Mouse (Mus musculus) limb, embryonic 14.5 days (tissue): ENCODE measurements around the gene Olfr71. TPM values are rescaled to one million over a fixed set of nuclear protein-coding genes. Genes with fewer than 3 reads are reported as not detected.

Source experiments
- ATAC-seq: fragments of 200-750 bp; cut with Nextera tagmentation; 2 replicates; pipeline ENCODE4 v1.8.0; 2017; ENCODE audit warnings: low read depth, moderate number of reproducible peaks, moderate TSS enrichment; ENCODE audit not compliant: low FRiP score
- DNase-seq: peaks from one replicate; pipeline ENCODE4 v3.0.0-alpha.2; 2015; ENCODE audit warnings: low spot score
- H3K27ac ChIP-seq: fragments of 300-500 bp; sonication (generic); replicated peaks from 2 replicates; pipeline ENCODE4 v1.5.1; 2014; ENCODE audit warnings: low read depth, mild to moderate bottlenecking, low read length, moderate library complexity, mixed read lengths
- H3K27me3 ChIP-seq: fragments of 300-500 bp; sonication (generic); 2 replicates; pipeline ENCODE4 v1.6.1; 2014; ENCODE audit warnings: low read length, mixed read lengths; ENCODE audit not compliant: control insufficient read depth, insufficient read depth
- H3K36me3 ChIP-seq: fragments of 300-500 bp; sonication (generic); 2 replicates; pipeline ENCODE4 v1.6.1; 2014; ENCODE audit warnings: mild to moderate bottlenecking, low read length, moderate library complexity, mixed read lengths; ENCODE audit not compliant: control insufficient read depth, insufficient read depth
- H3K4me1 ChIP-seq: fragments of 300-500 bp; sonication (generic); 2 replicates; pipeline ENCODE4 v1.6.1; 2014; ENCODE audit warnings: antibody characterized with exemption, low read length, mixed read lengths; ENCODE audit not compliant: control insufficient read depth, insufficient read depth
- H3K4me2 ChIP-seq: fragments of 300-500 bp; sonication (generic); replicated peaks from 2 replicates; pipeline ENCODE4 v1.6.1; 2014; ENCODE audit warnings: low read depth, mild to moderate bottlenecking, low read length, moderate library complexity; ENCODE audit not compliant: severe bottlenecking
- H3K4me3 ChIP-seq: fragments of 300-500 bp; sonication (generic); replicated peaks from 2 replicates; pipeline ENCODE4 v1.5.1; 2014; ENCODE audit warnings: low read length
- H3K9ac ChIP-seq: fragments of 300-500 bp; sonication (generic); 2 replicates; pipeline ENCODE4 v1.6.1; 2014; ENCODE audit warnings: mild to moderate bottlenecking, low read depth, low read length, moderate library complexity; ENCODE audit not compliant: severe bottlenecking
- H3K9me3 ChIP-seq: fragments of 300-500 bp; sonication (generic); 2 replicates; pipeline ENCODE4 v1.6.1; 2016; ENCODE audit warnings: low read length; ENCODE audit not compliant: control insufficient read depth
- POLR2A ChIP-seq: fragments of 200-500 bp; IDR thresholded peaks from 2 replicates; pipeline ENCODE4 v1.8.0; 2012; ENCODE audit warnings: inconsistent platforms, mild to moderate bottlenecking, moderate library complexity, borderline replicate concordance; ENCODE audit not compliant: insufficient read depth, insufficient read length; ENCODE audit errors: extremely low read depth
- WGBS: fragments of 180-500 bp; shearing (Covaris S2); extraction: QIAGEN DNeasy Blood & Tissue Kit; methylation state at CpG from one replicate; pipeline ENCODE4 v1.1.7; 2014; 5-methylcytosine and 5-hydroxymethylcytosine counted together
- polyA plus RNA-seq, 2 experiments: library from polyadenylated mRNA; depleted of rRNA in 1 of 2; stranded (reverse) in 1 of 2; unstranded in 1 of 2; fragments of >200 nt; fragmentation: Nextera tagmentation in 1 of 2; extraction: Ambion mirVana in 1 of 2; gene quantifications; 2 replicates each; pipeline versions ENCODE4 v1.2.1 to v1.2.3; 2012 to 2014

Olfr71 gene
- polyA plus RNA-seq, 2 experiments: not detected

GRCm38 (mm10) chr4:43655656-43656338, 54.3 kb downstream of the Olfr71 start:
- Histone ChIP-seq H3K4me3 (peak overlapping the region; percentile 80), H3K36me3 (0 out of 2 replicates have a peak, but pooled peaks cover 2% of the 10 kb centered on the region), H3K4me2 (peak overlapping the region; percentile 76), H3K9me3 (no peaks in the 10 kb centered on the region), H3K27me3 (no peaks in the 10 kb centered on the region), H3K27ac (peak overlapping the region; percentile 84), H3K9ac (peak overlapping the region; percentile 79), H3K4me1 (peaks cover 5% of the 10 kb centered on the region; the same call in 1 of the 2 replicates)
- WGBS: 7% methylated on average over 26 of the region's 34 CpGs
- ATAC-seq (peak; percentile 25), DNase-seq (peak; percentile 14)
- TF ChIP-seq POLR2A: no peak

Other genes starting within 250 kb of the Olfr71 start
- gene Sit1, start 226.5 kb downstream of the Olfr71 start, polyA plus RNA-seq (2012; rRNA removed): not detected in 2 replicates
- not detected in 2 replicates for gene Sit1, start 226.5 kb downstream of the Olfr71 start, polyA plus RNA-seq (2014; fragmentation: Nextera tagmentation; extraction: Ambion mirVana)
- 118 and 175 TPM in 2 replicates for gene Ccdc107, start 217.4 kb downstream of the Olfr71 start, polyA plus RNA-seq (2012; rRNA removed)
- gene Ccdc107, start 217.4 kb downstream of the Olfr71 start, polyA plus RNA-seq (2014; fragmentation: Nextera tagmentation; extraction: Ambion mirVana): 78.8 and 92.8 TPM in 2 replicates
- gene Arhgef39, start 210.6 kb downstream of the Olfr71 start, polyA plus RNA-seq (2012; rRNA removed): 84.9 and 108 TPM in 2 replicates
- gene Arhgef39, start 210.6 kb downstream of the Olfr71 start, polyA plus RNA-seq (2014; fragmentation: Nextera tagmentation; extraction: Ambion mirVana): 25.2 and 27.6 TPM in 2 replicates
- gene Car9, start 203.3 kb downstream of the Olfr71 start, polyA plus RNA-seq (2012; rRNA removed): 4.9 TPM in 2 replicates
- gene Car9, start 203.3 kb downstream of the Olfr71 start, polyA plus RNA-seq (2014; fragmentation: Nextera tagmentation; extraction: Ambion mirVana): 1.0 and 1.2 TPM in 2 replicates
- gene Tpm2, start 186.5 kb downstream of the Olfr71 start, polyA plus RNA-seq (2012; rRNA removed): 206 and 361 TPM in 2 replicates
- gene Tpm2, start 186.5 kb downstream of the Olfr71 start, polyA plus RNA-seq (2014; fragmentation: Nextera tagmentation; extraction: Ambion mirVana): 382 and 495 TPM in 2 replicates
- 51.7 and 58.0 TPM in 2 replicates for gene Creb3, start 147.9 kb downstream of the Olfr71 start, polyA plus RNA-seq (2012; rRNA removed)
- 71.4 and 78.5 TPM in 2 replicates for gene Creb3, start 147.9 kb downstream of the Olfr71 start, polyA plus RNA-seq (2014; fragmentation: Nextera tagmentation; extraction: Ambion mirVana)
- gene Tln1, start 147.6 kb downstream of the Olfr71 start, polyA plus RNA-seq (2012; rRNA removed): 69.4 and 75.5 TPM in 2 replicates
- 62.4 and 63.3 TPM in 2 replicates for gene Tln1, start 147.6 kb downstream of the Olfr71 start, polyA plus RNA-seq (2014; fragmentation: Nextera tagmentation; extraction: Ambion mirVana)
- gene Rgp1, start 131.5 kb downstream of the Olfr71 start, polyA plus RNA-seq (2012; rRNA removed): 81.9 and 101 TPM in 2 replicates
- gene Rgp1, start 131.5 kb downstream of the Olfr71 start, polyA plus RNA-seq (2014; fragmentation: Nextera tagmentation; extraction: Ambion mirVana): 33.3 and 35.3 TPM in 2 replicates
- 39.8 and 50.1 TPM in 2 replicates for gene Gba2, start 131.4 kb downstream of the Olfr71 start, polyA plus RNA-seq (2012; rRNA removed)
- 18.4 and 19.9 TPM in 2 replicates for gene Gba2, start 131.4 kb downstream of the Olfr71 start, polyA plus RNA-seq (2014; fragmentation: Nextera tagmentation; extraction: Ambion mirVana)
- 0.24 and 0.88 TPM in 2 replicates for gene Msmp, start 125.8 kb downstream of the Olfr71 start, polyA plus RNA-seq (2012; rRNA removed)
- 2.8 and 3.0 TPM in 2 replicates for gene Msmp, start 125.8 kb downstream of the Olfr71 start, polyA plus RNA-seq (2014; fragmentation: Nextera tagmentation; extraction: Ambion mirVana)
- 121 and 124 TPM in 2 replicates for gene Npr2, start 78.3 kb downstream of the Olfr71 start, polyA plus RNA-seq (2012; rRNA removed)
- gene Npr2, start 78.3 kb downstream of the Olfr71 start, polyA plus RNA-seq (2014; fragmentation: Nextera tagmentation; extraction: Ambion mirVana): 33.3 and 34.3 TPM in 2 replicates
- gene Spag8, start 56.7 kb downstream of the Olfr71 start, polyA plus RNA-seq (2012; rRNA removed): 1.8 and 2.5 TPM in 2 replicates
- 0.58 and 0.61 TPM in 2 replicates for gene Spag8, start 56.7 kb downstream of the Olfr71 start, polyA plus RNA-seq (2014; fragmentation: Nextera tagmentation; extraction: Ambion mirVana)
- 58.3 and 63.2 TPM in 2 replicates for gene Hint2, start 53.8 kb downstream of the Olfr71 start, polyA plus RNA-seq (2012; rRNA removed)
- gene Hint2, start 53.8 kb downstream of the Olfr71 start, polyA plus RNA-seq (2014; fragmentation: Nextera tagmentation; extraction: Ambion mirVana): 73.8 and 87.6 TPM in 2 replicates
- gene Tmem8b, start 41.3 kb downstream of the Olfr71 start, polyA plus RNA-seq (2012; rRNA removed): 16.0 and 26.7 TPM in 2 replicates
- 3.8 and 5.2 TPM in 2 replicates for gene Tmem8b, start 41.3 kb downstream of the Olfr71 start, polyA plus RNA-seq (2014; fragmentation: Nextera tagmentation; extraction: Ambion mirVana)
- 0.40 and 0.63 TPM in 2 replicates for gene Fam221b, start 41.1 kb downstream of the Olfr71 start, polyA plus RNA-seq (2012; rRNA removed)
- 4.0 and 4.3 TPM in 2 replicates for gene Fam221b, start 41.1 kb downstream of the Olfr71 start, polyA plus RNA-seq (2014; fragmentation: Nextera tagmentation; extraction: Ambion mirVana)
- not detected in 2 replicates for gene Olfr70, start 9.4 kb downstream of the Olfr71 start, polyA plus RNA-seq (2012; rRNA removed)
- not detected in 2 replicates for gene Olfr70, start 9.4 kb downstream of the Olfr71 start, polyA plus RNA-seq (2014; fragmentation: Nextera tagmentation; extraction: Ambion mirVana)
- gene Hrct1, start 16.9 kb upstream of the Olfr71 start, polyA plus RNA-seq (2012; rRNA removed): 3.2 and 3.9 TPM in 2 replicates
- 2.1 and 2.2 TPM in 2 replicates for gene Hrct1, start 16.9 kb upstream of the Olfr71 start, polyA plus RNA-seq (2014; fragmentation: Nextera tagmentation; extraction: Ambion mirVana)
- gene Spaar, start 19.8 kb upstream of the Olfr71 start, polyA plus RNA-seq (2012; rRNA removed): 1.0 and 1.3 TPM in 2 replicates
- gene Spaar, start 19.8 kb upstream of the Olfr71 start, polyA plus RNA-seq (2014; fragmentation: Nextera tagmentation; extraction: Ambion mirVana): 0.08 and 0.10 TPM in 2 replicates
- not detected in 2 replicates for gene Olfr159, start 60.8 kb upstream of the Olfr71 start, polyA plus RNA-seq (2012; rRNA removed)
- gene Olfr159, start 60.8 kb upstream of the Olfr71 start, polyA plus RNA-seq (2014; fragmentation: Nextera tagmentation; extraction: Ambion mirVana): not detected in 2 replicates
- 0.20 and 0.34 TPM in 2 replicates for gene Olfr156, start 113.6 kb upstream of the Olfr71 start, polyA plus RNA-seq (2012; rRNA removed)
- not detected in 2 replicates for gene Olfr156, start 113.6 kb upstream of the Olfr71 start, polyA plus RNA-seq (2014; fragmentation: Nextera tagmentation; extraction: Ambion mirVana)
- 0.03 and 0.04 TPM in 2 replicates for gene Olfr157, start 129.9 kb upstream of the Olfr71 start, polyA plus RNA-seq (2012; rRNA removed)
- not detected in 2 replicates for gene Olfr157, start 129.9 kb upstream of the Olfr71 start, polyA plus RNA-seq (2014; fragmentation: Nextera tagmentation; extraction: Ambion mirVana)
- gene Olfr155, start 141.3 kb upstream of the Olfr71 start, polyA plus RNA-seq (2012; rRNA removed): not detected in 2 replicates
- gene Olfr155, start 141.3 kb upstream of the Olfr71 start, polyA plus RNA-seq (2014; fragmentation: Nextera tagmentation; extraction: Ambion mirVana): not detected in 2 replicates
- gene Reck, start 165.3 kb upstream of the Olfr71 start, polyA plus RNA-seq (2012; rRNA removed): 66.2 and 72.1 TPM in 2 replicates
- gene Reck, start 165.3 kb upstream of the Olfr71 start, polyA plus RNA-seq (2014; fragmentation: Nextera tagmentation; extraction: Ambion mirVana): 49.0 and 50.0 TPM in 2 replicates
- 67.0 and 71.9 TPM in 2 replicates for gene Glipr2, start 247.1 kb upstream of the Olfr71 start, polyA plus RNA-seq (2012; rRNA removed)
- 108 and 121 TPM in 2 replicates for gene Glipr2, start 247.1 kb upstream of the Olfr71 start, polyA plus RNA-seq (2014; fragmentation: Nextera tagmentation; extraction: Ambion mirVana)